ENCODE assay signal across 9 mouse cellular contexts in genomic region chr7:4178438-4178837, GRCm38 (mm10). TPM values are rescaled to one million over a fixed set of nuclear protein-coding genes. Genes with fewer than 3 reads are reported as not detected.
DNase-seq lines count a peak whose midpoint lies in the region; ATAC-seq and TF ChIP-seq lines count a peak whose summit lies in the region.
"Had no signal": no experiment of that assay in that cellular context is flagged by ENCODE, and none has a peak within 500 bp of the region (broad histone marks: within the 10 kb centered on the region; RNA-seq: fewer than 3 reads in every experiment).

No protein-coding gene starts in this region.

- H3K27ac ChIP-seq in intestine, postnatal 0 days (ENCODE audit: low read depth, low read length), result no peak overlapping the region
- H3K27ac ChIP-seq in intestine, embryonic 15.5 days, result no peak overlapping the region
- no peak overlapping the region for H3K27ac ChIP-seq in embryonic facial prominence, embryonic 10.5 days (replicated peaks)
- H3K27ac ChIP-seq in thymus, adult 2 months (ENCODE audit: control insufficient read depth, insufficient read depth, low read length), result no peak overlapping the region
- H3K27ac ChIP-seq: lung, embryonic 15.5 days had no signal

- H3K36me3 ChIP-seq in intestine, postnatal 0 days (ENCODE audit: control insufficient read depth, insufficient read depth), result no peaks in the 10 kb centered on the region
- H3K36me3 ChIP-seq in intestine, embryonic 15.5 days, result no peaks in the 10 kb centered on the region
- no peaks in the 10 kb centered on the region for H3K36me3 ChIP-seq in embryonic facial prominence, embryonic 10.5 days (replicated peaks)
- H3K36me3 ChIP-seq in thymus, adult 2 months (ENCODE audit: control insufficient read depth, insufficient read depth, low read length), result no peaks in the 10 kb centered on the region
- H3K36me3 ChIP-seq: lung, embryonic 15.5 days had no signal

- no peak overlapping the region for H3K4me3 ChIP-seq in intestine, postnatal 0 days (ENCODE audit: low read depth, low read length)
- no peak overlapping the region for H3K4me3 ChIP-seq in intestine, embryonic 15.5 days (replicated peaks)
- H3K4me3 ChIP-seq in embryonic facial prominence, embryonic 10.5 days, result no peak overlapping the region
- H3K4me3 ChIP-seq in thymus, adult 2 months (ENCODE audit: control insufficient read depth, insufficient read depth, low read length), result no peak overlapping the region
- H3K4me3 ChIP-seq: lung, embryonic 15.5 days had no signal

- no peak for ATAC-seq in intestine, postnatal 0 days
- no peak for ATAC-seq in intestine, embryonic 15.5 days

- 44% methylated on average over 3 of the region's 3 CpGs for WGBS in intestine, postnatal 0 days
- 46% methylated on average over 3 of the region's 3 CpGs for WGBS in intestine, embryonic 15.5 days
- 42% methylated on average over 3 of the region's 3 CpGs for WGBS in embryonic facial prominence, embryonic 10.5 days
- 45% methylated on average over 3 of the region's 3 CpGs for WGBS in thymus, adult 2 months

- no peak overlapping the region for H3K9ac ChIP-seq in intestine, postnatal 0 days (ENCODE audit: low read depth, low read length)
- no peak overlapping the region for H3K9ac ChIP-seq in intestine, embryonic 15.5 days
- H3K9ac ChIP-seq: lung, embryonic 15.5 days had no signal

- no peaks in the 10 kb centered on the region for H3K4me1 ChIP-seq in intestine, postnatal 0 days (replicated peaks; ENCODE audit: control insufficient read depth, insufficient read depth, low read length)
- H3K4me1 ChIP-seq in intestine, embryonic 15.5 days (replicated peaks), result no peaks in the 10 kb centered on the region
- no peaks in the 10 kb centered on the region for H3K4me1 ChIP-seq in embryonic facial prominence, embryonic 10.5 days
- no peaks in the 10 kb centered on the region for H3K4me1 ChIP-seq in thymus, adult 2 months (replicated peaks; ENCODE audit: control insufficient read depth, insufficient read depth, low read length)
- H3K4me1 ChIP-seq: lung, embryonic 15.5 days had no signal

- peak; percentile 49 for DNase-seq in MEL-GATA-1-ER (ENCODE audit: extremely low read depth, low read depth)
- DNase-seq in embryonic facial prominence, embryonic 10.5 days (ENCODE audit: low spot score), result peak; percentile 53
- DNase-seq in lung, postnatal 4 days, result peak; percentile 56 to 64
- DNase-seq in cerebellum, postnatal 36 days, result no peak
- no peak for DNase-seq in right cerebral cortex, postnatal 36 days (ENCODE audit: low spot score in 2 of 2)
- DNase-seq in thymus, adult 2 months, result no peak

- no peaks in the 10 kb centered on the region for H3K27me3 ChIP-seq in intestine, postnatal 0 days (replicated peaks; ENCODE audit: control insufficient read depth, insufficient read depth, low read length)
- H3K27me3 ChIP-seq in intestine, embryonic 15.5 days (replicated peaks), result no peaks in the 10 kb centered on the region
- no peaks in the 10 kb centered on the region for H3K27me3 ChIP-seq in embryonic facial prominence, embryonic 10.5 days (replicated peaks; ENCODE audit: low read depth, poor library complexity, severe bottlenecking)
- no peaks in the 10 kb centered on the region for H3K27me3 ChIP-seq in thymus, adult 2 months (ENCODE audit: control insufficient read depth, insufficient read depth, low read length)
- H3K27me3 ChIP-seq: lung, embryonic 15.5 days had no signal

- peak; percentile 46 for TF ChIP-seq CTCF in intestine, postnatal 0 days (IDR thresholded peaks at IDR 0.05; ENCODE audit: low read depth)
- no peak for TF ChIP-seq CTCF in thymus, adult 2 months (IDR thresholded peaks at IDR 0.05; ENCODE audit: borderline replicate concordance, control insufficient read depth, extremely low read depth, insufficient read depth, low read length, poor library complexity)

- H3K4me2 ChIP-seq in intestine, postnatal 0 days (replicated peaks; ENCODE audit: low read depth), result no peak overlapping the region
- H3K4me2 ChIP-seq in intestine, embryonic 15.5 days (replicated peaks), result no peak overlapping the region
- H3K4me2 ChIP-seq: lung, embryonic 15.5 days had no signal

- H3K9me3 ChIP-seq in intestine, postnatal 0 days (ENCODE audit: control insufficient read depth), result no peaks in the 10 kb centered on the region
- no peaks in the 10 kb centered on the region for H3K9me3 ChIP-seq in intestine, embryonic 15.5 days
- no peaks in the 10 kb centered on the region for H3K9me3 ChIP-seq in embryonic facial prominence, embryonic 10.5 days
- H3K9me3 ChIP-seq: lung, embryonic 15.5 days had no signal

- no peak for TF ChIP-seq POLR2A in thymus, adult 2 months (IDR thresholded peaks at IDR 0.05; ENCODE audit: control insufficient read depth, extremely low read depth, insufficient read depth, low read length, poor library complexity)

RNA-seq across cellular contexts. Expression of gene Cdc42ep5, which starts 13.8 kb away (rescaled TPM):
- 120 and 126 TPM in 2 replicates for polyA plus RNA-seq in intestine, postnatal 0 days (2015; fragmentation: Nextera tagmentation; extraction: Ambion mirVana)
- 66.3 and 68.6 TPM in 2 replicates for polyA plus RNA-seq in intestine, embryonic 15.5 days (2015; fragmentation: Nextera tagmentation; extraction: Ambion mirVana)
- polyA plus RNA-seq in embryonic facial prominence, embryonic 10.5 days (2016; fragmentation: Nextera tagmentation; extraction: Ambion mirVana), result 32.7 and 34.9 TPM in 2 replicates
- 6.5 and 9.7 TPM in 2 replicates for polyA plus RNA-seq in thymus, adult 2 months (2012; rRNA removed)

RNA-seq across cellular contexts. Expression of gene Leng9, which starts 28.3 kb away (rescaled TPM):
- polyA plus RNA-seq in intestine, postnatal 0 days (2015; fragmentation: Nextera tagmentation; extraction: Ambion mirVana), result 14.1 and 16.0 TPM in 2 replicates
- polyA plus RNA-seq in intestine, embryonic 15.5 days (2015; fragmentation: Nextera tagmentation; extraction: Ambion mirVana), result 4.5 and 4.9 TPM in 2 replicates
- polyA plus RNA-seq in embryonic facial prominence, embryonic 10.5 days (2016; fragmentation: Nextera tagmentation; extraction: Ambion mirVana), result 1.4 and 1.7 TPM in 2 replicates
- polyA plus RNA-seq in thymus, adult 2 months (2012; rRNA removed), result 10.5 and 11.5 TPM in 2 replicates

RNA-seq across cellular contexts. Expression of gene Leng8, which starts 41.6 kb away (rescaled TPM):
- polyA plus RNA-seq in intestine, postnatal 0 days (2015; fragmentation: Nextera tagmentation; extraction: Ambion mirVana), result 13.8 and 15.2 TPM in 2 replicates
- 46.3 and 49.2 TPM in 2 replicates for polyA plus RNA-seq in intestine, embryonic 15.5 days (2015; fragmentation: Nextera tagmentation; extraction: Ambion mirVana)
- 68.1 and 68.2 TPM in 2 replicates for polyA plus RNA-seq in embryonic facial prominence, embryonic 10.5 days (2016; fragmentation: Nextera tagmentation; extraction: Ambion mirVana)
- 1,109 and 1,332 TPM in 2 replicates for polyA plus RNA-seq in thymus, adult 2 months (2012; rRNA removed)

RNA-seq across cellular contexts. Expression of gene Lilra5, which starts 59.1 kb away (rescaled TPM):
- polyA plus RNA-seq in intestine, postnatal 0 days (2015; fragmentation: Nextera tagmentation; extraction: Ambion mirVana), result 0.37 and 0.47 TPM in 2 replicates
- polyA plus RNA-seq in intestine, embryonic 15.5 days (2015; fragmentation: Nextera tagmentation; extraction: Ambion mirVana), result 0.19 and 0.28 TPM in 2 replicates
- polyA plus RNA-seq in embryonic facial prominence, embryonic 10.5 days (2016; fragmentation: Nextera tagmentation; extraction: Ambion mirVana), result not detected in 2 replicates
- polyA plus RNA-seq in thymus, adult 2 months (2012; rRNA removed), result 0.27 and 0.74 TPM in 2 replicates

RNA-seq across cellular contexts. Expression of gene Ttyh1, which starts 59.2 kb away (rescaled TPM):
- 2.6 and 3.7 TPM in 2 replicates for polyA plus RNA-seq in intestine, postnatal 0 days (2015; fragmentation: Nextera tagmentation; extraction: Ambion mirVana)
- polyA plus RNA-seq in intestine, embryonic 15.5 days (2015; fragmentation: Nextera tagmentation; extraction: Ambion mirVana), result 7.1 and 9.7 TPM in 2 replicates
- polyA plus RNA-seq in embryonic facial prominence, embryonic 10.5 days (2016; fragmentation: Nextera tagmentation; extraction: Ambion mirVana), result 10.5 and 10.9 TPM in 2 replicates
- polyA plus RNA-seq in thymus, adult 2 months (2012; rRNA removed), result 1.1 and 1.8 TPM in 2 replicates

Comparison
In these comparisons a context has a peak if more than half of its experiments do, and no peak if none do; other contexts are left out.
1. DNase-seq: peak in MEL-GATA-1-ER (single experiment), embryonic facial prominence, embryonic 10.5 days (single experiment) and lung, postnatal 4 days (2 of 2); none in cerebellum, postnatal 36 days (0 of 2), right cerebral cortex, postnatal 36 days (0 of 2) and thymus, adult 2 months (single experiment).
2. RNA of gene Leng8, which starts 41.6 kb away (polyA plus RNA-seq): 1,109 to 1,332 TPM in thymus, adult 2 months; 68.1 to 68.2 TPM in embryonic facial prominence, embryonic 10.5 days, 46.3 to 49.2 TPM in intestine, embryonic 15.5 days and 13.8 to 15.2 TPM in intestine, postnatal 0 days; every median in the first group is over 10 times any median in the second.